Mouse (Mus musculus): ENCODE measurements around the gene Mcam. TPM values are rescaled to one million over a fixed set of nuclear protein-coding genes. Genes with fewer than 3 reads are reported as not detected.

Mcam gene
- polyA plus RNA-seq, 1 experiment: 18.7 TPM

GRCm38 (mm10) chr9:44104881-44105280 lies 29.4 kb upstream of the Mcam start:
- DNase-seq: no peak
- H3K27me3 ChIP-seq (ENCODE audit: control insufficient read depth, insufficient read depth, low read length): no peaks in the 10 kb centered on the region
- WGBS: 94% methylated on average over 7 of the region's 7 CpGs
- no peak overlapping the region for H3K27ac ChIP-seq (ENCODE audit: control insufficient read depth, insufficient read depth, low read length)
- no peaks in the 10 kb centered on the region; the same call in 1 of the 2 replicates for H3K36me3 ChIP-seq (ENCODE audit: control insufficient read depth, insufficient read depth, low read length)
- no peak overlapping the region for H3K4me3 ChIP-seq (ENCODE audit: control insufficient read depth, insufficient read depth, low read length)
- peaks cover 8% of the 10 kb centered on the region for H3K4me1 ChIP-seq (replicated peaks; ENCODE audit: control insufficient read depth, insufficient read depth, low read length)
- TF ChIP-seq POLR2A (IDR thresholded peaks at IDR 0.05; ENCODE audit: control insufficient read depth, extremely low read depth, insufficient read depth, low read length, poor library complexity): no peak
- no peak for TF ChIP-seq CTCF (IDR thresholded peaks at IDR 0.05; ENCODE audit: borderline replicate concordance, control insufficient read depth, extremely low read depth, insufficient read depth, low read length, poor library complexity)

- Histone ChIP-seq H3K27me3 (ENCODE audit: control insufficient read depth, insufficient read depth, low read length) (no peaks in the 10 kb centered on the region), H3K27ac (ENCODE audit: control insufficient read depth, insufficient read depth, low read length) (no peak overlapping the region), H3K4me3 (ENCODE audit: control insufficient read depth, insufficient read depth, low read length) (no peak overlapping the region), H3K36me3 (ENCODE audit: control insufficient read depth, insufficient read depth, low read length) (no peaks in the 10 kb centered on the region; the same call in 1 of the 2 replicates), H3K4me1 (replicated peaks; ENCODE audit: control insufficient read depth, insufficient read depth, low read length) (peaks cover 14% of the 10 kb centered on the region)
- 86% methylated on average over 10 of the region's 10 CpGs for WGBS
- no peak for DNase-seq
- no peak for TF ChIP-seq CTCF (IDR thresholded peaks at IDR 0.05; ENCODE audit: borderline replicate concordance, control insufficient read depth, extremely low read depth, insufficient read depth, low read length, poor library complexity)
- TF ChIP-seq POLR2A (IDR thresholded peaks at IDR 0.05; ENCODE audit: control insufficient read depth, extremely low read depth, insufficient read depth, low read length, poor library complexity): no peak
Observed at GRCm38 (mm10) chr9:44105781-44106180, 28.5 kb upstream of the Mcam start.

GRCm38 (mm10) chr9:44106182-44106581 lies 28.1 kb upstream of the Mcam start:
- TF ChIP-seq POLR2A (IDR thresholded peaks at IDR 0.05; ENCODE audit: control insufficient read depth, extremely low read depth, insufficient read depth, low read length, poor library complexity): no peak
- TF ChIP-seq CTCF (IDR thresholded peaks at IDR 0.05; ENCODE audit: borderline replicate concordance, control insufficient read depth, extremely low read depth, insufficient read depth, low read length, poor library complexity): no peak
- no peak overlapping the region for H3K4me3 ChIP-seq (ENCODE audit: control insufficient read depth, insufficient read depth, low read length)
- DNase-seq: no peak
- H3K36me3 ChIP-seq (ENCODE audit: control insufficient read depth, insufficient read depth, low read length): no peaks in the 10 kb centered on the region; the same call in 1 of the 2 replicates
- peaks cover 14% of the 10 kb centered on the region for H3K4me1 ChIP-seq (replicated peaks; ENCODE audit: control insufficient read depth, insufficient read depth, low read length)
- no peaks in the 10 kb centered on the region for H3K27me3 ChIP-seq (ENCODE audit: control insufficient read depth, insufficient read depth, low read length)
- H3K27ac ChIP-seq (ENCODE audit: control insufficient read depth, insufficient read depth, low read length): no peak overlapping the region
- 97% methylated on average over 7 of the region's 7 CpGs for WGBS

- H3K27me3 ChIP-seq (ENCODE audit: control insufficient read depth, insufficient read depth, low read length): no peaks in the 10 kb centered on the region
- TF ChIP-seq POLR2A (IDR thresholded peaks at IDR 0.05; ENCODE audit: control insufficient read depth, extremely low read depth, insufficient read depth, low read length, poor library complexity) (no peak), CTCF (IDR thresholded peaks at IDR 0.05; ENCODE audit: borderline replicate concordance, control insufficient read depth, extremely low read depth, insufficient read depth, low read length, poor library complexity) (no peak)
- WGBS: 95% methylated on average over 4 of the region's 4 CpGs
- H3K4me1 ChIP-seq (replicated peaks; ENCODE audit: control insufficient read depth, insufficient read depth, low read length): peaks cover 14% of the 10 kb centered on the region
- DNase-seq: no peak
- H3K4me3 ChIP-seq (ENCODE audit: control insufficient read depth, insufficient read depth, low read length): no peak overlapping the region
- no peak overlapping the region for H3K27ac ChIP-seq (ENCODE audit: control insufficient read depth, insufficient read depth, low read length)
- no peaks in the 10 kb centered on the region; the same call in 1 of the 2 replicates for H3K36me3 ChIP-seq (ENCODE audit: control insufficient read depth, insufficient read depth, low read length)
Observed at GRCm38 (mm10) chr9:44106596-44106995, 27.7 kb upstream of the Mcam start.

DNA sequence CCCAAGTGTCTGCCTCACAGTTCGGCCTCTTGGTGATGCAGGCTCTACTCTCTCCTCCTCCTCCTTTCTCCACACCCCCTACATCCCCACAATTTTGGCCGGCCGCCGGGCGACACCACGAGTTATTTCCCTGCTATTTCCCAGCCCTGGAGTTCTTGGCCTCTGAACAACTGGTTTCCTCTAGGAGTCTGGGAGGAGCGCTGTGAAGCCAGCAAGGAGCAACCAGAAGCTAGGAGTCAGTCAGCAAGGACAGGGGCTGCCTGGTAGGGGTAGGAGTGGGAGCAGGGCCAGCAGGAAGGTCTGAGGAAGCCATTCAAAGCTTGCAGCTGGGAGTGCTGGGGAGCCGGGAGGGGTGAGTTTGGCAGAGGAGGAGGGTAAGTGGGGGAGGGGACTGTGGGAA lies 27.2 kb upstream of the Mcam start, which contains the start of gene C1qtnf5:
Gene C1qtnf5, plus strand, starts transcription at position 136 of the 400 bp plus-strand sequence.
- no peak within 1 kb of the TSS for H3K27ac ChIP-seq (ENCODE audit: control insufficient read depth, insufficient read depth, low read length)
- no peak for DNase-seq

GRCm38 (mm10) chr9:44107557-44108179 lies 26.6 kb upstream of the Mcam start:
- DNase-seq: no peak

More for the DNA sequence above, 27.2 kb upstream of the Mcam start, which contains the start of gene C1qtnf5:
- TF ChIP-seq POLR2A (IDR thresholded peaks at IDR 0.05; ENCODE audit: control insufficient read depth, extremely low read depth, insufficient read depth, low read length, poor library complexity): no peak
- no peak for TF ChIP-seq CTCF (IDR thresholded peaks at IDR 0.05; ENCODE audit: borderline replicate concordance, control insufficient read depth, extremely low read depth, insufficient read depth, low read length, poor library complexity)
- WGBS: 89% methylated on average over 8 of the region's 8 CpGs
- H3K27me3 ChIP-seq (ENCODE audit: control insufficient read depth, insufficient read depth, low read length): no peaks in the 10 kb centered on the region
- H3K4me3 ChIP-seq (ENCODE audit: control insufficient read depth, insufficient read depth, low read length): no peak within 1 kb of the TSS
- H3K36me3 ChIP-seq (ENCODE audit: control insufficient read depth, insufficient read depth, low read length): no peaks in the 10 kb centered on the region; the same call in 1 of the 2 replicates
- H3K4me1 ChIP-seq (replicated peaks; ENCODE audit: control insufficient read depth, insufficient read depth, low read length): peaks cover 14% of the 10 kb centered on the region

More at GRCm38 (mm10) chr9:44107557-44108179, 26.6 kb upstream of the Mcam start:
- Histone ChIP-seq H3K27ac (ENCODE audit: control insufficient read depth, insufficient read depth, low read length) (no peak overlapping the region), H3K36me3 (ENCODE audit: control insufficient read depth, insufficient read depth, low read length) (no peaks in the 10 kb centered on the region; the same call in 1 of the 2 replicates), H3K27me3 (ENCODE audit: control insufficient read depth, insufficient read depth, low read length) (no peaks in the 10 kb centered on the region), H3K4me1 (replicated peaks; ENCODE audit: control insufficient read depth, insufficient read depth, low read length) (peaks cover 20% of the 10 kb centered on the region), H3K4me3 (ENCODE audit: control insufficient read depth, insufficient read depth, low read length) (no peak overlapping the region)
- WGBS: 93% methylated on average over 25 of the region's 25 CpGs
- TF ChIP-seq POLR2A (IDR thresholded peaks at IDR 0.05; ENCODE audit: control insufficient read depth, extremely low read depth, insufficient read depth, low read length, poor library complexity): no peak
- no peak for TF ChIP-seq CTCF (IDR thresholded peaks at IDR 0.05; ENCODE audit: borderline replicate concordance, control insufficient read depth, extremely low read depth, insufficient read depth, low read length, poor library complexity)
